9 mouse cellular contexts compared by ENCODE assay signal in genomic region chr2:122367701-122368080, GRCm38 (mm10). TPM values are rescaled to one million over a fixed set of nuclear protein-coding genes. Genes with fewer than 3 reads are reported as not detected.
DNase-seq lines count a peak whose midpoint lies in the region; ATAC-seq and TF ChIP-seq lines count a peak whose summit lies in the region.
"Had no signal": no experiment of that assay in that cellular context is flagged by ENCODE, and none has a peak within 500 bp of the region (broad histone marks: within the 10 kb centered on the region; RNA-seq: fewer than 3 reads in every experiment).

No protein-coding gene starts in this region.

- H3K27ac ChIP-seq in kidney, postnatal 0 days = no peak overlapping the region
- H3K27ac ChIP-seq in embryonic facial prominence, embryonic 12.5 days = peak overlapping the region; percentile 46; the same call in 1 of the 2 replicates
- peak overlapping the region; percentile 66; the same call in 1 of the 2 replicates for H3K27ac ChIP-seq in hindbrain, embryonic 16.5 days (ENCODE audit: low read depth, low read length)
- no peak overlapping the region for H3K27ac ChIP-seq in midbrain, embryonic 16.5 days (ENCODE audit: low read length)

- peak overlapping the region; percentile 88 for H3K4me2 ChIP-seq in kidney, postnatal 0 days (ENCODE audit: low read length)
- peak overlapping the region; percentile 81 for H3K4me2 ChIP-seq in embryonic facial prominence, embryonic 12.5 days (replicated peaks)
- peak overlapping the region; percentile 79 for H3K4me2 ChIP-seq in hindbrain, embryonic 16.5 days (ENCODE audit: low read length)
- H3K4me2 ChIP-seq in midbrain, embryonic 16.5 days (ENCODE audit: low read length) = peak overlapping the region; percentile 87

- no peak for TF ChIP-seq CTCF in kidney, postnatal 0 days (IDR thresholded peaks at IDR 0.05; ENCODE audit: low read depth)

- peaks cover 7% of the 10 kb centered on the region for H3K4me1 ChIP-seq in kidney, postnatal 0 days (replicated peaks; ENCODE audit: insufficient read depth, low read length)
- peaks cover 28% of the 10 kb centered on the region for H3K4me1 ChIP-seq in embryonic facial prominence, embryonic 12.5 days
- H3K4me1 ChIP-seq in hindbrain, embryonic 16.5 days (ENCODE audit: control insufficient read depth, insufficient read depth, low read depth, low read length) = peaks cover 29% of the 10 kb centered on the region
- peaks cover 26% of the 10 kb centered on the region for H3K4me1 ChIP-seq in midbrain, embryonic 16.5 days (ENCODE audit: control insufficient read depth, insufficient read depth, low read length)

- no peaks in the 10 kb centered on the region for H3K9me3 ChIP-seq in kidney, postnatal 0 days (replicated peaks; ENCODE audit: low read length)
- H3K9me3 ChIP-seq in embryonic facial prominence, embryonic 12.5 days = no peaks in the 10 kb centered on the region
- no peaks in the 10 kb centered on the region for H3K9me3 ChIP-seq in hindbrain, embryonic 16.5 days (ENCODE audit: control insufficient read depth, low read length)
- no peaks in the 10 kb centered on the region for H3K9me3 ChIP-seq in midbrain, embryonic 16.5 days (replicated peaks; ENCODE audit: control insufficient read depth, low read length, poor library complexity, severe bottlenecking)

- ATAC-seq in kidney, postnatal 0 days (replicated peaks; ENCODE audit: low FRiP score, low read depth) = no peak
- no peak for ATAC-seq in embryonic facial prominence, embryonic 12.5 days (ENCODE audit: insufficient number of reproducible peaks, insufficient read depth, low FRiP score, low TSS enrichment)
- no peak for ATAC-seq in hindbrain, embryonic 16.5 days
- no peak for ATAC-seq in midbrain, embryonic 16.5 days

- H3K36me3 ChIP-seq in kidney, postnatal 0 days (ENCODE audit: insufficient read depth, low read length) = peaks cover 6% of the 10 kb centered on the region; the same call in 1 of the 2 replicates
- peaks cover 6% of the 10 kb centered on the region; the same call in 1 of the 2 replicates for H3K36me3 ChIP-seq in embryonic facial prominence, embryonic 12.5 days
- H3K36me3 ChIP-seq in hindbrain, embryonic 16.5 days (ENCODE audit: control insufficient read depth, insufficient read depth, low read length) = no peaks in the 10 kb centered on the region
- 0 out of 2 replicates have a peak, but pooled peaks cover 6% of the 10 kb centered on the region for H3K36me3 ChIP-seq in midbrain, embryonic 16.5 days (ENCODE audit: control insufficient read depth, insufficient read depth, low read length)

- no peaks in the 10 kb centered on the region for H3K27me3 ChIP-seq in kidney, postnatal 0 days (ENCODE audit: insufficient read depth, low read length)
- no peaks in the 10 kb centered on the region for H3K27me3 ChIP-seq in embryonic facial prominence, embryonic 12.5 days
- H3K27me3 ChIP-seq in hindbrain, embryonic 16.5 days (replicated peaks; ENCODE audit: control insufficient read depth, insufficient read depth, low read length) = no peaks in the 10 kb centered on the region
- no peaks in the 10 kb centered on the region for H3K27me3 ChIP-seq in midbrain, embryonic 16.5 days (ENCODE audit: control insufficient read depth, insufficient read depth, low read depth, low read length)

- WGBS in kidney, postnatal 0 days = 11% methylated on average over 4 of the region's 4 CpGs
- WGBS in embryonic facial prominence, embryonic 12.5 days = 8% methylated on average over 4 of the region's 4 CpGs
- 3% methylated on average over 4 of the region's 4 CpGs for WGBS in hindbrain, embryonic 16.5 days
- 3% methylated on average over 4 of the region's 4 CpGs for WGBS in midbrain, embryonic 16.5 days

- H3K4me3 ChIP-seq in kidney, postnatal 0 days (replicated peaks; ENCODE audit: low read depth, low read length) = peak overlapping the region; percentile 70
- peak overlapping the region; percentile 94 for H3K4me3 ChIP-seq in embryonic facial prominence, embryonic 12.5 days
- peak overlapping the region; percentile 87 for H3K4me3 ChIP-seq in hindbrain, embryonic 16.5 days (ENCODE audit: low read length)
- H3K4me3 ChIP-seq in midbrain, embryonic 16.5 days (ENCODE audit: low read depth, low read length) = peak overlapping the region; percentile 95

- no peak overlapping the region for H3K9ac ChIP-seq in kidney, postnatal 0 days (ENCODE audit: low read depth, low read length)
- peak overlapping the region; percentile 90 for H3K9ac ChIP-seq in embryonic facial prominence, embryonic 12.5 days
- peak overlapping the region; percentile 92 for H3K9ac ChIP-seq in hindbrain, embryonic 16.5 days (ENCODE audit: low read depth, low read length)
- peak overlapping the region; percentile 96 for H3K9ac ChIP-seq in midbrain, embryonic 16.5 days (ENCODE audit: low read depth, low read length)

- no peak for DNase-seq in kidney, postnatal 0 days (ENCODE audit: low spot score)
- no peak for DNase-seq in kidney, adult 18-20 months
- no peak for DNase-seq in layer of hippocampus, adult 18-20 months (ENCODE audit: low spot score in 2 of 2)
- no peak for DNase-seq in left cerebral cortex, adult 18-20 months (ENCODE audit: low spot score in 2 of 2)
- DNase-seq in embryo, embryonic 11 days = no peak

RNA-seq across cellular contexts. Expression of gene Shf, which starts 1.3 kb away (rescaled TPM):
- 1.3 and 2.3 TPM in 2 replicates for polyA plus RNA-seq in kidney, postnatal 0 days (2015; fragmentation: Nextera tagmentation; extraction: Ambion mirVana)
- polyA plus RNA-seq in embryonic facial prominence, embryonic 12.5 days (2016; fragmentation: Nextera tagmentation; extraction: Ambion mirVana) = 6.5 and 6.9 TPM in 2 replicates
- polyA plus RNA-seq in hindbrain, embryonic 16.5 days (2015; fragmentation: Nextera tagmentation; extraction: Ambion mirVana) = 11.7 and 11.8 TPM in 2 replicates
- 8.9 and 9.5 TPM in 2 replicates for polyA plus RNA-seq in midbrain, embryonic 16.5 days (2015; fragmentation: Nextera tagmentation; extraction: Ambion mirVana)
- 10 to 100 TPM; 58.8 to 61.2 TPM for total RNA-seq in layer of hippocampus, adult 18-20 months (2021)
- total RNA-seq in left cerebral cortex, adult 18-20 months (2021) = 10 to 100 TPM; 70.5 to 76.1 TPM

RNA-seq across cellular contexts. Expression of gene Duox1, which starts 52.2 kb away (rescaled TPM):
- polyA plus RNA-seq in kidney, postnatal 0 days (2015; fragmentation: Nextera tagmentation; extraction: Ambion mirVana) = not detected in 2 replicates
- polyA plus RNA-seq in embryonic facial prominence, embryonic 12.5 days (2016; fragmentation: Nextera tagmentation; extraction: Ambion mirVana) = 0.24 and 0.32 TPM in 2 replicates
- polyA plus RNA-seq in hindbrain, embryonic 16.5 days (2015; fragmentation: Nextera tagmentation; extraction: Ambion mirVana) = 0.09 and 0.15 TPM in 2 replicates
- 0.07 and 0.11 TPM in 2 replicates for polyA plus RNA-seq in midbrain, embryonic 16.5 days (2015; fragmentation: Nextera tagmentation; extraction: Ambion mirVana)
- not detected for total RNA-seq in layer of hippocampus, adult 18-20 months (2021)
- not detected for total RNA-seq in left cerebral cortex, adult 18-20 months (2021)
- total RNA-seq: neutrophil, adult 5-6 weeks had no signal

RNA-seq across cellular contexts. Expression of gene Duoxa1, which starts 54.2 kb away (rescaled TPM):
- polyA plus RNA-seq in kidney, postnatal 0 days (2015; fragmentation: Nextera tagmentation; extraction: Ambion mirVana) = 0.15 TPM in 1 of 2 replicates, not detected in the other
- polyA plus RNA-seq in embryonic facial prominence, embryonic 12.5 days (2016; fragmentation: Nextera tagmentation; extraction: Ambion mirVana) = 0.55 and 0.70 TPM in 2 replicates
- polyA plus RNA-seq in hindbrain, embryonic 16.5 days (2015; fragmentation: Nextera tagmentation; extraction: Ambion mirVana) = 0.26 and 0.27 TPM in 2 replicates
- polyA plus RNA-seq in midbrain, embryonic 16.5 days (2015; fragmentation: Nextera tagmentation; extraction: Ambion mirVana) = 0.17 and 0.26 TPM in 2 replicates
- under 1 TPM in 1 of 2 experiments, not detected in 1; 0.33 TPM for total RNA-seq in layer of hippocampus, adult 18-20 months (2021)
- under 1 TPM in 1 of 2 experiments, not detected in 1; 0.23 TPM for total RNA-seq in left cerebral cortex, adult 18-20 months (2021)
- total RNA-seq: neutrophil, adult 5-6 weeks had no signal

RNA-seq across cellular contexts. Expression of gene Slc28a2, which starts 58.6 kb away (rescaled TPM):
- polyA plus RNA-seq in kidney, postnatal 0 days (2015; fragmentation: Nextera tagmentation; extraction: Ambion mirVana) = 0.46 and 0.55 TPM in 2 replicates
- 0.12 TPM in 1 of 2 replicates, not detected in the other for polyA plus RNA-seq in embryonic facial prominence, embryonic 12.5 days (2016; fragmentation: Nextera tagmentation; extraction: Ambion mirVana)
- 0.15 and 0.18 TPM in 2 replicates for polyA plus RNA-seq in hindbrain, embryonic 16.5 days (2015; fragmentation: Nextera tagmentation; extraction: Ambion mirVana)
- not detected in 2 replicates for polyA plus RNA-seq in midbrain, embryonic 16.5 days (2015; fragmentation: Nextera tagmentation; extraction: Ambion mirVana)
- under 1 TPM; 0.10 to 0.13 TPM for total RNA-seq in layer of hippocampus, adult 18-20 months (2021)
- total RNA-seq in left cerebral cortex, adult 18-20 months (2021) = under 1 TPM; 0.26 to 0.30 TPM

Comparison
In these comparisons a context has a peak if more than half of its experiments do, and no peak if none do; other contexts are left out.
1. H3K27ac ChIP-seq: peak in embryonic facial prominence, embryonic 12.5 days (single experiment) and hindbrain, embryonic 16.5 days (single experiment); none in kidney, postnatal 0 days (single experiment) and midbrain, embryonic 16.5 days (single experiment).
2. Peak in every context shown above with its lines, with median percentiles within 50 percentile points of each other: H3K4me2 ChIP-seq and H3K4me3 ChIP-seq.